Mouse (Mus musculus) cerebellum, adult 9-10 months (tissue): ENCODE results near the gene Megf8.

ENCODE experiments used
- DNase-seq: peaks from one replicate; pipeline ENCODE4 v3.0.0; 2022

Gene Megf8

GRCm38 (mm10) chr7:25411861-25412260, 94.9 kb downstream of the Megf8 start:
- no peak for DNase-seq

- DNase-seq = no peak
These were observed 96.0 kb downstream of the Megf8 start, which contains the start of gene Cxcl17 for GRCm38 (mm10) chr7:25412833-25413441. TSS of gene Cxcl17 (minus strand) at chr7:25412886.
